Mouse (Mus musculus) left cerebral cortex, postnatal 4 days (tissue): Measurements from ENCODE around the gene Snx17. TPM values are rescaled to one million over a fixed set of nuclear protein-coding genes. Genes with fewer than 3 reads are reported as not detected.

Source experiments
- DNase-seq: peaks from one replicate; pipeline ENCODE4 v3.0.0-alpha.2; 2022
- intact Hi-C: fragments of 180-260 bp; cut with DNase I; formaldehyde crosslinking; loops from one replicate; pipeline ENCODE4 v1.15.1; 2025
- total RNA-seq, 2 experiments: library from RNA; stranded (reverse); gene quantifications; 2 replicates each; pipeline ENCODE4 v1.2.3; 2021

Snx17 gene
- total RNA-seq, result 10 to 100 TPM; 66.7 to 72.1 TPM

DNA sequence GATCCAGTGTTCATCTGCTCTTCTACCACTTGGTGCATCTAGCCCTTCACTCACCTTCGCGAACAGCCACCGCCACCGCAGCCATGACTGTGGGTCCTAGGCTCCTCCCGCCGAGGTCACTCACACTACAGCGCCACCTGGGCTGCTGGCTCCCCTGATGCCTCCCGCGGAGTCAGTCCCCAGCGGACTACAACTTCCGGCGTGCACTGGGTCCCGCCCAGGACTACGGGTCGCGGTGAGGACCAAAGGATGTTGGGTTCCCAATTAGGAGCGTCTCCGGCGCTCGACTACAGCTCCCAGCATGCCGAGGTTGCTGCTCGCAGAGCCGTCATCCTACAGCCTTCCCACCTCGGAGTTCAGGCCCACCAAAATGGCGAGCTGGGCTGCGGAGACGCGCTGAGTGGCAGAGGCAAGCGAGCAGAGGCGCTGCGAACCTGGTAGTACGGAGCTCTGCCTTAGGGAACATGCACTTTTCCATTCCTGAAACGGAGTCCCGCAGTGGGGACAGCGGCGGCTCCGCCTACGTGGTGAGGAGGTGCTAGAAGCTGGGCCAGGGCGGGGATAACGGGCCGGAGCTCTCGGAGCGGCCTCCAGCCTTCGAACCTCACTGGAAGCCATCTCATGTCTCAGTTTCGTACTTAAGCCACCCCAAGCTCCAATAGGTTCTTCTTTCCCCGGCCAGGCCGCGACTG, at the start of gene Snx17, which contains the start of gene Eif2b4:
Snx17 (plus strand) TSS at position 289 of the 692 bp plus-strand sequence.
Eif2b4 (minus strand) TSS at position 492 of the 692 bp plus-strand sequence.
- peak; percentile 98 for DNase-seq
- intact Hi-C loops, result no loop called here

GRCm38 (mm10) chr5:31149781-31150180, 43.2 kb upstream of the Snx17 start:
- DNase-seq, result no peak
- intact Hi-C loops, result no loop called here

GRCm38 (mm10) chr5:31151746-31152145, 41.3 kb upstream of the Snx17 start:
- no peak for DNase-seq
- intact Hi-C loops, result no loop called here

GRCm38 (mm10) chr5:31153516-31154151, 39.4 kb upstream of the Snx17 start:
- intact Hi-C loops, result no loop called here
- DNase-seq, result no peak

DNA sequence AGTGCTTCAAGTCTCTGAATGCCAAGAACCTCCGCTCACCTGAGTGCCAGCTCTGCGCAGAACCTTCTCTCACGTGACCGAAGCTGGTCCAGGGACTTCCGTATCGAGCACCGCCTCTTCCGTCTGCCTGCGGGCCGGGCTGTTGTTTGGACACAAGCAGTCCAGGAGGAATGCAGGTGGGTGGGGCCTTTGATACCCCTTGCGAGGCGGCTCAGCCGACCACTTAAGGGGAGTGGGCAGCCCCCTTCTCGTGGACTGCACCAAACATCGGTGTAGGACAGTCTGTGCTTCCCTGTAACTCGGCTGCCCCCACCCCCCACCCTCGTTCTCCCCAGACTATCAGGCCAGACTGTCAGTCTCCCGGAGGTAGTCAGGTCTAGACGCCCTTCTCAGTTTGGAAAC, 38.9 kb upstream of the Snx17 start, which contains the start of gene Mpv17:
Mpv17 (minus strand) TSS at position 100 of the 402 bp plus-strand sequence.
- intact Hi-C loops, result no loop called here

GRCm38 (mm10) chr5:31162462-31162861, 30.6 kb upstream of the Snx17 start:
- no peak for DNase-seq
- intact Hi-C loops, result no loop called here

More for the DNA sequence above, 38.9 kb upstream of the Snx17 start, which contains the start of gene Mpv17:
- DNase-seq, result peak; percentile 83

DNA sequence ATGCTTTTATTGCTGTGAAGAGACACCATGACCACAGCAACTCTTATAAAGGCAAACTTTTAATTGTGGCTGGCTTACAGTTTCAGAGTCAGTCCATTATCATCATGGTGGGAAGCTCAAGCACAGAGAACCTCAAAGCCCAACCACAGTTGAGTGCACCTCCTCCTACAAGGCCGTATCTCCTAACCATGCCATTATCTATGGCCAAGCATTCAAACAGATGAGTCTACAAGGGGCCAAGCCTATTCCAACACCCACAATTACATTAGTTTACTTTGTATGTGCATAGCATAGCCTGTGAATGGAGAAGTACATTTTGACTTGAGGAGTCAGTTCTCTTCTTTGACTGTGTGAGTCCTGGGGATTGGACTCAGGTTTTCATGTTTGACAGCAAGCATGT, 28.1 kb upstream of the Snx17 start:
- no peak for DNase-seq
- intact Hi-C loops, result no loop called here

DNA sequence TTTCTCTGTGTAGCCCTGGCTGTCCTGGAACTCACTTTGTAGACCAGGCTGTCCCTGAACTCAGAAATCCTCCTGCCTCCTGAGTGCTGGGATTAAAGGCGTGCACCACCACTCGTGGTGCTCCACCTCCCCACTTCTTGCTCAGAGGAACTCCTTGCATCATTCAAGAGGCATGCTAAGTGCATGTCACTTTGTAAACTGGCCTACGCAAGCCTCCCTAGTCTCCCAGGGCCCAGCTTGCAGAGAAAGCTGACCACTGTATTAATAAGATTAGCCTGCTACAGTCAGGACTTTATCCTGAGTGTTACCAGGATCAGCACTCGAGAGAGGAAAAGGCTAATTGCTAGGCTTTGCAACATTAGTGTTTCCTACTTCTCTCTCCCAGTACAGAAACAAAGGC, 24.4 kb upstream of the Snx17 start:
- intact Hi-C loops, result no loop called here
- no peak for DNase-seq

DNA sequence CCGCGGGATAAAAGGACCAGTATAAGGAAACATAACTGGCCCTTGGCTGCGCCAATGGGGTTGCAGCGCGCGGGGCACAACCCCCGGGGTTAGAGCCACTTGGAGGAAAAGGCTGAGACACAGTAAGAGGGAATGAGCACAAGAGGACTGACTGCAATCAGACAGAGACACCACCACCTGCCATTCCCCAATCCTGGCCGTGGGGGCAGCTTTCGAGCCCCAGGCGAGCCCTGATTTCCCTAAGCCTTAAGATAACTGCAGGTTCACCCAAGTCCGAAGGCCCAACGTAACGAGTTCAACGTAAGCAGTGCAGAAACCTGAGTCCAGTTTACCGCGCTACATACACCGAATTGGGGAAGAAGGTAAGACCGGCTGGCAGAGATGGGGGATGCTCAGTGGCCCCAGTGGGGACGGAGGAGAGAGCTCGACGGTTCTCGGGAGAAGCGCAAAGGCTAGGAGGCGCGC, 13.7 kb upstream of the Snx17 start:
- intact Hi-C loops, result no loop called here
- peak; percentile 42 for DNase-seq

- intact Hi-C loops, result no loop called here
- peak; percentile 96 for DNase-seq
Measured at GRCm38 (mm10) chr5:31179766-31180630, 13.0 kb upstream of the Snx17 start, which contains the start of the genes Gm29609 and Gtf3c2. Gm29609 (minus strand) TSS chr5:31179911. Gtf3c2 (minus strand) TSS chr5:31180144.

DNA sequence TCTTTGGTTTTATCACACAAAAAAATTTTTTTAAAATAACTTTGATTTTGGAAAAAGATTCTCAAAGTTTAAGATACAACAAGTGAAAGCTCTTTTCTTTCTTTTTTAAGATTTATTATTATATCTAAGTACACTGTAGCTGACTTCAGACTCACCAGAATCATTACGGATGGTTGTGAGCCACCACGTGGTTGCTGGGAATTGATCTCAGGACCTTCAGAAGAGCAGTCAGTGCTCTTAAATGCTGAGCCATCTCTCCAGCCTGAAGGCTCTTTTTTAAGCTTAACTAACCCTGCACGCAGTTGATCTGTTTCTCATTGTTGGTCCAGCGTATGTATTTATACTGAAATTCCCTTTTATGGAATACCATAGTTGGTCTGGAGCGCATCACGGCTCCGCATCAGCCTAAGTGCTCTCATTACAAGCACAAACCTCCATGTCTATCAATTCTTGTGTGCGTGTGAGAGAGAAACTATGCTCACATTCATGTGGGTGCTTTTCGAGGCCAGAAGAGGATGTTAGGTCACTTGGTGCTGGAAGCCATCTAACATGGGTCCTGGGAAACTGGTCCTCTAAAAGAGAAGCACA, 11.8 kb upstream of the Snx17 start:
- DNase-seq, result no peak
- intact Hi-C loops, result no loop called here

DNA sequence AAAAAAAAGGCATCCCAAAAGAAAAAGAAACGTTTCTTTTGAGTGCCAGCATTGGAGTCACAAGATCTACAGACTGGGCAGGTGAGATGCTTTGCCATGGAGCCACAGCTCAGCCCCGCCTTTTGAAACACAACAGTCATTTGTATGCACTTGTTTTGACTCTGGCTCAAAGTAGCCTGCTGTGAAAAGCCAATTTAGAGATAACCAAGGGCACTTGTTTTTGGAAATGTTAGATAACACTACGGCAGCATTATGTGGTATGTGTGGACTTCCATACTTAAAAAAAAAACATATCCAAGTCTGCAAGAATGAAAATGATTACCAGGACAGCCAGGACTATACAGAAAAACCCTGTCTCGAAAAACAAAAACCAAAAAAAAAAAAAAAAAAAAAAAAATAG, 9.3 kb upstream of the Snx17 start:
- no peak for DNase-seq
- intact Hi-C loops, result no loop called here

GRCm38 (mm10) chr5:31188223-31188840, 4.7 kb upstream of the Snx17 start:
- intact Hi-C loops, result no loop called here
- no peak for DNase-seq

DNA sequence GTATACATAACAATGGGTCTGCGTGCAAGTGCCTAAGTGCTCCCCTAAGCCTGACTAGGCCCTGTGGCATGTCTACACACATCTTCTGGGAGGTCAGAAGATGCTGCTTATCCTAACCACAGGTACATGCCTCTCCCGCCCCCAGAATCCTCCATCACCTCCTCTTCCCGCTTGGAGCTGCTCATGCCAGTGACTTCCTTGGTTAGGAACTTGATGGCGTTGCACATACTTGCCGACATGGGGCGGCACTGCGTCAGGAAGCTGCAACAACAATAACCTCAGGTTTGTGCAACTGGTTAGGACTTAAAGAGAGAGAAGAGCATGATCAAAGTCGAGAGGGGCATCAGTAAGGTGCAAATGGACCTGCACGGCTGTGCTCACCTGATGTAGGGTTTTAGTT, 2.8 kb upstream of the Snx17 start:
- intact Hi-C loops, result no loop called here
- no peak for DNase-seq

- no peak for DNase-seq
- intact Hi-C loops, result no loop called here
Measured at GRCm38 (mm10) chr5:31192045-31192938, 735 bp upstream of the Snx17 start.

GRCm38 (mm10) chr5:31193631-31194281, 729 bp downstream of the Snx17 start:
- DNase-seq, result no peak
- intact Hi-C loops, result no loop called here

GRCm38 (mm10) chr5:31194486-31195485, 1.8 kb downstream of the Snx17 start:
- intact Hi-C loops, result no loop called here
- no peak for DNase-seq
